Mouse (Mus musculus): ENCODE data around the gene Cyb561d1. TPM values are rescaled to one million over a fixed set of nuclear protein-coding genes. Genes with fewer than 3 reads are reported as not detected.

The Cyb561d1 gene
- polyA plus RNA-seq, 1 experiment from 2014 or later = 1.6 TPM

DNA sequence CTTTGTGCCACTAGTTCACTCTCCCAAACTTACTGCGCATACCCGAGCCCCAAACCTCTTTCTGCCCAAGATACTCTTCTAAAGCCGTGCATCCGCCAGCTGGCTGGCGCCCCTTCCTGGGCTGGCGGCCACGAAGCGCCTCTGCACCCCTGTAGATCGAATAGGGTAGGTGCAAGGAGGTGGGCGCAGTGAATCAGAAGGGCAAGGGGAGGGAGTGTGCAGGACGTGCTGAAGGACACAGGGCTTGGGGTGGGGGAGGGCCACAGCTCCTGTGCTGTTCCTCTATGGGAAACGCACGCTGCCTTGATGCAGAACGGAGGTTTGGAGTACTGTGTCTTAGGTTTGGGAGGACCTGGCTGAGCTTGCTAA lies 9.7 kb upstream of the Cyb561d1 start, which contains the start of gene Atxn7l2:
TSS of gene Atxn7l2 (minus strand) at position 164 of the 369 bp plus-strand sequence.
- no peaks in the 10 kb centered on the region for H3K36me3 ChIP-seq (replicated peaks; ENCODE audit: insufficient read depth, low read length)
- WGBS (ENCODE audit: insufficient replicate concordance) = under 1% methylated on average over 14 of the region's 14 CpGs
- ATAC-seq = peak; percentile 62

DNA sequence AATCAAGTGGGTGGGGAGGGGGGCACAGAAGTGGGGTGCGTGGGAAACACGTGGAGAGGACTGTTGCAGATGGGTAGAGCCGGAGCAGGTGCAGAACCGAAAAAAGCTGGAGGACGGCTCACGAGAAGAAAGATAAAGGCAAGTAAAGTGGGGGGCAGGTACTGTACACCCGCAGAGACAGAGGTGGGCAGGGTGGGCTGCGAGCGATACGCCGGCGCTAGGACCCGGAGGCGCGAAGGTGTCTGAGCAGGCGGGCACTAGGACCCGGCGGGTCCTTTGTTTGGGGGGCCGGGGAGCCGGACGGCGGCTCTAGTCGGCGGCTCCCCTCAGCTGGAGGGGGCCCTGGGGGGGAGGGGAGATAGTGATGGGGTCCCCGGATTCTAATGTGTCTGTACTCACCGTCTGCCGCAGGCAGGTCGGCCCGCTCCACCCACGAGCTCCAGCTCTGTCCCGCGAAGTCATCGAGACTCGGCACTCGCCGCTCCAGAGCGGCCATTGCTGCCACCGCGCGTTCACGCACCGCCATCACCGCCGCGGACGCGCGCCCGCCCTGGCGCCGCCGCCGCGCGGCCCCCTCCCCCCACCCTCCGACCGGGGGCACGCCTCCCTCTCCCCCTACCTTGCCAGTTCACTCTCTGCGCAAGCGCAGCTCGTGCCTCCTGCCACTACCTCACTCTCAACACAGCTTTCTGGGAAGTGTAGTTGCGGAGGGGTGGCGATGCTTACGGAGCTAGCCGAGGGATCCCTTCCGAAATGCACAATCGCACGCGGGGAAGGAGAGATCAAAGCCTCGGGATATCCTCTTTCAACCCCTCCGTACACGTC lies 9.1 kb upstream of the Cyb561d1 start:
- under 1% methylated on average over 63 of the region's 72 CpGs for WGBS (ENCODE audit: insufficient replicate concordance)
- 0 out of 2 replicates have a peak, but pooled peaks cover 4% of the 10 kb centered on the region for H3K27me3 ChIP-seq (ENCODE audit: insufficient read depth, low read length)
- ATAC-seq (peak; percentile 96), DNase-seq (peak; percentile 94)
- H3K36me3 ChIP-seq (replicated peaks; ENCODE audit: insufficient read depth, low read length) = peaks cover 4% of the 10 kb centered on the region
- TF ChIP-seq EP300 (IDR thresholded peaks at IDR 0.05; ENCODE audit: low read depth) (no peak), CTCF (IDR thresholded peaks at IDR 0.05; ENCODE audit: low read depth) (no peak; the same call in 1 of the 2 replicates)
- H3K4me2 ChIP-seq (ENCODE audit: low read depth, low read length) = peak overlapping the region; percentile 93
- peak overlapping the region; percentile 79 for H3K27ac ChIP-seq (ENCODE audit: low read depth)
- peak overlapping the region; percentile 74 for H3K4me3 ChIP-seq (ENCODE audit: low read depth, low read length)
- peak overlapping the region; percentile 85 for H3K9ac ChIP-seq (replicated peaks)
- no peaks in the 10 kb centered on the region for H3K9me3 ChIP-seq (ENCODE audit: low read length)
- peaks cover 15% of the 10 kb centered on the region for H3K4me1 ChIP-seq (ENCODE audit: insufficient read depth)

More for the DNA sequence above, 9.7 kb upstream of the Cyb561d1 start, which contains the start of gene Atxn7l2:
- no peak for TF ChIP-seq EP300 (IDR thresholded peaks at IDR 0.05; ENCODE audit: low read depth)
- peak; percentile 49 for TF ChIP-seq CTCF (IDR thresholded peaks at IDR 0.05; ENCODE audit: low read depth)
- Histone ChIP-seq H3K9me3 (ENCODE audit: low read length) (no peaks in the 10 kb centered on the region), H3K4me3 (ENCODE audit: low read depth, low read length) (peak within 1 kb of the TSS; percentile 74), H3K4me1 (ENCODE audit: insufficient read depth) (peaks cover 15% of the 10 kb centered on the region), H3K27me3 (ENCODE audit: insufficient read depth, low read length) (0 out of 2 replicates have a peak, but pooled peaks cover 4% of the 10 kb centered on the region), H3K9ac (replicated peaks) (peak within 1 kb of the TSS; percentile 85), H3K4me2 (ENCODE audit: low read depth, low read length) (peak within 1 kb of the TSS; percentile 93), H3K27ac (ENCODE audit: low read depth) (peak within 1 kb of the TSS; percentile 79)
- no peak for DNase-seq

DNA sequence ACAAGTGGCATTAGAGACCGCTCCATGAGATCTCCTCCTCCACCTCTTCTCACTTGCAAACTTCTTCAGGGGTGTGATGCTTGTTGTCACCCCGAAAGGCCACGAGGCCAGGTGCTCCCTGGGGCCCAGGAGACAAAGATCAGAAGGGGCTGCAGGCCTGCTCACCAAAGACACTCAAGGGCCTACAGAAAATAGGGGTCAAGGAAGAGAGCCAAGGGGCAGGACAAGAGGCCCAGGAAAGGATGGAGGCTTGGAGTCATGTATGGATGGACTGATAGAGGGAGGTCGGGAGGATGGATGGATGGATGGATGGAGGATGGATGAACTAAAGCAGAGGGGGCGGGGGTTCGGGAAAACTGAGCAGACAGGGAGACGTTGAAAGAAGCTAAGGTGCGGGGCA lies 8.5 kb upstream of the Cyb561d1 start:
- peak overlapping the region; percentile 85 for H3K9ac ChIP-seq (replicated peaks)
- no peaks in the 10 kb centered on the region for H3K9me3 ChIP-seq (ENCODE audit: low read length)
- DNase-seq = no peak
- H3K27me3 ChIP-seq (ENCODE audit: insufficient read depth, low read length) = 0 out of 2 replicates have a peak, but pooled peaks cover 4% of the 10 kb centered on the region
- TF ChIP-seq EP300 (IDR thresholded peaks at IDR 0.05; ENCODE audit: low read depth) = no peak
- TF ChIP-seq CTCF (IDR thresholded peaks at IDR 0.05; ENCODE audit: low read depth) = no peak
- peaks cover 15% of the 10 kb centered on the region for H3K4me1 ChIP-seq (ENCODE audit: insufficient read depth)
- H3K36me3 ChIP-seq (replicated peaks; ENCODE audit: insufficient read depth, low read length) = peaks cover 8% of the 10 kb centered on the region
- no peak overlapping the region for H3K27ac ChIP-seq (ENCODE audit: low read depth)
- ATAC-seq = no peak
- peak overlapping the region; percentile 74 for H3K4me3 ChIP-seq (ENCODE audit: low read depth, low read length)
- 6% methylated on average over 8 of the region's 8 CpGs for WGBS (ENCODE audit: insufficient replicate concordance)
- peak overlapping the region; percentile 93 for H3K4me2 ChIP-seq (ENCODE audit: low read depth, low read length)

- H3K4me1 ChIP-seq (ENCODE audit: insufficient read depth) = peaks cover 15% of the 10 kb centered on the region
- ATAC-seq (no peak), DNase-seq (no peak)
- H3K36me3 ChIP-seq (replicated peaks; ENCODE audit: insufficient read depth, low read length) = peaks cover 10% of the 10 kb centered on the region
- no peak overlapping the region for H3K27ac ChIP-seq (ENCODE audit: low read depth)
- peak overlapping the region; percentile 93 for H3K4me2 ChIP-seq (ENCODE audit: low read depth, low read length)
- no peaks in the 10 kb centered on the region for H3K9me3 ChIP-seq (ENCODE audit: low read length)
- 80% methylated on average over 3 of the region's 3 CpGs for WGBS (ENCODE audit: insufficient replicate concordance)
- peak overlapping the region; percentile 74 for H3K4me3 ChIP-seq (ENCODE audit: low read depth, low read length)
- TF ChIP-seq EP300 (IDR thresholded peaks at IDR 0.05; ENCODE audit: low read depth) (no peak), CTCF (IDR thresholded peaks at IDR 0.05; ENCODE audit: low read depth) (no peak)
- 0 out of 2 replicates have a peak, but pooled peaks cover 4% of the 10 kb centered on the region for H3K27me3 ChIP-seq (ENCODE audit: insufficient read depth, low read length)
- H3K9ac ChIP-seq (replicated peaks) = no peak overlapping the region; the same call in 1 of the 2 replicates
These were observed 8.0 kb upstream of the Cyb561d1 start for GRCm38 (mm10) chr3:108209001-108209400.

GRCm38 (mm10) chr3:108206731-108207375 lies 5.8 kb upstream of the Cyb561d1 start:
- no peak for DNase-seq
- no peak for TF ChIP-seq EP300 (IDR thresholded peaks at IDR 0.05; ENCODE audit: low read depth)
- TF ChIP-seq CTCF (IDR thresholded peaks at IDR 0.05; ENCODE audit: low read depth) = no peak
- no peaks in the 10 kb centered on the region for H3K9me3 ChIP-seq (ENCODE audit: low read length)
- H3K27ac ChIP-seq (ENCODE audit: low read depth) = no peak overlapping the region
- no peak for ATAC-seq
- no peak overlapping the region for H3K4me3 ChIP-seq (ENCODE audit: low read depth, low read length)
- H3K4me2 ChIP-seq (ENCODE audit: low read depth, low read length) = no peak overlapping the region
- no peak overlapping the region for H3K9ac ChIP-seq (replicated peaks)
- H3K36me3 ChIP-seq (replicated peaks; ENCODE audit: insufficient read depth, low read length) = peaks cover 11% of the 10 kb centered on the region
- WGBS (ENCODE audit: insufficient replicate concordance) = 84% methylated on average over 15 of the region's 15 CpGs
- H3K27me3 ChIP-seq (ENCODE audit: insufficient read depth, low read length) = no peaks in the 10 kb centered on the region
- peaks cover 15% of the 10 kb centered on the region for H3K4me1 ChIP-seq (ENCODE audit: insufficient read depth)

DNA sequence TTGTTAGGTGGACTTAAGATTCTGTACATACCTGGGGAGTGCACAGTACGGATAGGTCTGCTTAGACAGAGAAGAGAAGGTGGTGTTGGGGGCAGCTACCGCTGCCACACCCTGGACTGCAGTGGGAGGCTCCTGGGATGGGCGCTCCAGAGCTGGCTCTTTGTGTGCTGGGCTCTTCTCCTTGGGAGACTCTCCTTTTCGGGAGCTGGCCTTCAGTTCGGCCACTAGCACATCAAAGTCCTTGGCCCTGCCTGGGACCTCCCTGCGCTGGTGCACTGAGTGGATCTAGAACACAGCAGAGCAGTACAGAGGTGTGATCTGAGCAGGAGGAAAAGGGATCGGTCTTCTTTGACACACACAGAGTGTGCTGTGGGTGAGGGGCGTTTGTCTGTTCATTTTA lies 4.6 kb upstream of the Cyb561d1 start:
- H3K9me3 ChIP-seq (ENCODE audit: low read length) = no peaks in the 10 kb centered on the region
- H3K4me2 ChIP-seq (ENCODE audit: low read depth, low read length) = no peak overlapping the region
- H3K9ac ChIP-seq (replicated peaks) = no peak overlapping the region
- no peak overlapping the region for H3K27ac ChIP-seq (ENCODE audit: low read depth)
- 92% methylated on average over 8 of the region's 8 CpGs for WGBS (ENCODE audit: insufficient replicate concordance)
- DNase-seq (no peak), ATAC-seq (no peak)
- no peak overlapping the region for H3K4me3 ChIP-seq (ENCODE audit: low read depth, low read length)
- H3K27me3 ChIP-seq (ENCODE audit: insufficient read depth, low read length) = no peaks in the 10 kb centered on the region
- H3K36me3 ChIP-seq (replicated peaks; ENCODE audit: insufficient read depth, low read length) = peaks cover 11% of the 10 kb centered on the region
- H3K4me1 ChIP-seq (ENCODE audit: insufficient read depth) = peaks cover 14% of the 10 kb centered on the region
- TF ChIP-seq CTCF (IDR thresholded peaks at IDR 0.05; ENCODE audit: low read depth) (no peak), EP300 (IDR thresholded peaks at IDR 0.05; ENCODE audit: low read depth) (no peak)

Measured in liver, postnatal 0 days (tissue).